Mouse (Mus musculus): ENCODE data around the gene Rnf24.

DNA sequence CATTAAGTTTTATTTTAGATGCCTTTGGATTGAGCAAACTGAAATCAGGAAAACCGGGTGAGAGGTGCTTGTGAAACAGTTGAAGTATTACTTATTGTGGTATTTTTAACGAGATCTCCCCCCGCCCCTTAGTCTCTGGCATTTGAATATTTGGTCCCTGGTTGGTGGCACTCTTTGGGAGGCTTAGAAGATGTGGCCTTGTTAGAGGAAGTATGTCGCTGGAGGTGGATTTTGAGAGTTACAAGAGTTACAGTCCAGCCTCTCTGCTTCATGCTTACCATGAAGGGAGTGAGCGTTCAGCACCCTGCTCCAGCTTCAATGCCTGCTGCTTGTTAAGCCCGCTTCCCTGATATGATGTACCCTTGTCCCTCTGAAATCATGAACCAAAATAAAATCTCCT, 12.0 kb upstream of the Rnf24 start:
- no peak for TF ChIP-seq CTCF (IDR thresholded peaks at IDR 0.05; ENCODE audit: low read depth, low read length)
- TF ChIP-seq POLR2A (IDR thresholded peaks at IDR 0.05; ENCODE audit: borderline replicate concordance, low read depth, low read length), result no peak
